Mouse (Mus musculus): ENCODE measurements around the gene B230307C23Rik. TPM values are rescaled to one million over a fixed set of nuclear protein-coding genes. Genes with fewer than 3 reads are reported as not detected.
A peak's percentile ranks its signal among the peaks of the same experiment; 100 is the strongest.

B230307C23Rik gene
- polyA plus RNA-seq, 1 experiment from 2014 or later = 17.9 TPM

DNA sequence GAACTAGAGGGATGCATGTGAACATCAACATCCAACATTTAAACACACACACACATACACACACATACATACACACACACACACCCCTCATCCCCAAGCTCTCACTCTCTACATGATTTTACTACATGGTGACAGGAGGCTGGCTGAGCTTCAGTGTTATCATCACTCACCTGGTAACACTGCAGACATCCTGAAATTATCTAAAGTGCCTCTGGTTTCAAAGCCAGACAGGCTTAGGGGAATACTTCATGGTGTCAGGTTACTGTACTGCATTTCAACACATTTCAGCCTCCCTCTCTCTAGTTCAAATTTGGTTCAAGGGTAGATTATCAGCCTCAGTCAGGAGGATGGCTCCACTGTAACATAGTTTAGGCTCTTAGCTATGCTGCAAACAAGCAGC lies 39.5 kb upstream of the B230307C23Rik start:
- Histone ChIP-seq H3K9me3 (ENCODE audit: control insufficient read depth, low read length) (no peaks in the 10 kb centered on the region), H3K4me2 (ENCODE audit: low read length) (peak overlapping the region; percentile 51), H3K27ac (replicated peaks in 1 of 2; ENCODE audit: control insufficient read depth in 1 of 2, insufficient read depth in 1 of 2, low read depth in 2 of 2, low read length in 2 of 2) (peak overlapping the region; percentile 83 to 85), H3K36me3 (ENCODE audit: control insufficient read depth, insufficient read depth, low read length) (peaks cover 36% of the 10 kb centered on the region), H3K27me3 (ENCODE audit: control insufficient read depth, insufficient read depth, low read length) (peaks cover 16% of the 10 kb centered on the region), H3K9ac (ENCODE audit: low read length) (no peak overlapping the region), H3K4me3 (ENCODE audit: control insufficient read depth in 1 of 2, insufficient read depth in 1 of 2, low read depth in 1 of 2, low read length in 2 of 2) (no peak overlapping the region), H3K4me1 (ENCODE audit: control insufficient read depth in 2 of 2, insufficient read depth in 2 of 2, low read length in 2 of 2) (peaks cover 12 to 49% of the 10 kb centered on the region in 2 experiments)
- ATAC-seq (ENCODE audit: insufficient number of reproducible peaks, insufficient read depth, low FRiP score, low read depth) = peak; percentile 52

DNA sequence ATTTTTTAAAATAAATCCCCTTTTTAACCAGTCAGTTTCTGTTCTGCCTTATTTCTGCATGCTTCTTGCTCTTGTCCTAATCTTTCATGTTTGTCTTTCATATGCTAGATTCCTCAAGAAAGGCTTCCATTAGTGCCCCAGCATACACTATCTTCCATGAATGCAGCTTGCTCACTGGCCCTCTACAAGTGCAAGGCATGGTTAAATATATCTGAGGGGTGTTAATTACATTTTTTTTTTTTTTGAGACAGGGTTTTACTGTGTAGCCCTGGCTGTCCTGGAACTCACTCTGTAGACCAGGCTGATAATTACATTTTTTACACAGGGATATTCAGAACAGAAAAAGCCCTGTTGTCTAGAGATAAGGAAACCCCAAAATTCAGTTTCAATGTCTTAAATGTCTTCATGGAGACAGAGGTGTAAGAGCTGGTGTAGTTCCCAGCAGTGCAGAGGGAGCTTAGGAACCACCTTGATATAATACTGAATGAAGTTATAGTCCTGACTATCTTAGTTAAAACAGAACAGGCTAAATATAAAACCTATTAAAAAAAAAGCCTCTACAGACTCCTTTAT lies 38.6 kb upstream of the B230307C23Rik start:
- no peaks in the 10 kb centered on the region for H3K9me3 ChIP-seq (ENCODE audit: control insufficient read depth, low read length)
- no peak for ATAC-seq (ENCODE audit: insufficient number of reproducible peaks, insufficient read depth, low FRiP score, low read depth)
- peaks cover 9 to 45% of the 10 kb centered on the region in 2 experiments for H3K4me1 ChIP-seq (ENCODE audit: control insufficient read depth in 2 of 2, insufficient read depth in 2 of 2, low read length in 2 of 2)
- H3K36me3 ChIP-seq (ENCODE audit: control insufficient read depth, insufficient read depth, low read length) = peaks cover 31% of the 10 kb centered on the region
- H3K4me3 ChIP-seq (ENCODE audit: control insufficient read depth in 1 of 2, insufficient read depth in 1 of 2, low read depth in 1 of 2, low read length in 2 of 2) = no peak overlapping the region
- no peak overlapping the region for H3K9ac ChIP-seq (ENCODE audit: low read length)
- peak overlapping the region; percentile 51 for H3K4me2 ChIP-seq (ENCODE audit: low read length)
- H3K27ac ChIP-seq (replicated peaks in 1 of 2; ENCODE audit: control insufficient read depth in 1 of 2, insufficient read depth in 1 of 2, low read depth in 2 of 2, low read length in 2 of 2) = peak overlapping the region in 1 of 2 experiments; percentile 85; a peak in 1 of 4 replicates
- H3K27me3 ChIP-seq (ENCODE audit: control insufficient read depth, insufficient read depth, low read length) = peaks cover 16% of the 10 kb centered on the region

DNA sequence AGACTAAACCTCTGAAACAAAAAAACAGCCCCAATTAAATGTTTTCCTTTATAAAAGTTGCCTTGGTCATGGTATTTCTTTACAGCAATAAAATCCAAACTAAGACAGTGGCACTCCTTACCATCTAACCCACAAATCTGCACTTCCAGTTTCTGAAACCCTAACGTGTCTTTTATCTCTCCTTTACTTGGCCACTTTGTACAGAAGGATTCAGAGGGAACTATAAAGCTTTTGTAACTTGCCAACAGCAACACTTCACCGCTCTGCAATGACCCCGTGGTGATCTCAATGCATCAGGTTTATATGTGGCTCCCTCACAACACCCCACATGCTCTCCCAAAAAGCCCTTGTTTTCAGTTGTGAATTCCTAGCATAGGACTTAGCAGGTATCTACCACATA lies 36.8 kb upstream of the B230307C23Rik start:
- Histone ChIP-seq H3K9me3 (ENCODE audit: control insufficient read depth, low read length) (no peaks in the 10 kb centered on the region), H3K4me2 (ENCODE audit: low read length) (no peak overlapping the region), H3K9ac (ENCODE audit: low read length) (no peak overlapping the region), H3K36me3 (ENCODE audit: control insufficient read depth, insufficient read depth, low read length) (peaks cover 12% of the 10 kb centered on the region), H3K27ac (replicated peaks in 1 of 2; ENCODE audit: control insufficient read depth in 1 of 2, insufficient read depth in 1 of 2, low read depth in 2 of 2, low read length in 2 of 2) (no peak overlapping the region), H3K4me3 (ENCODE audit: control insufficient read depth in 1 of 2, insufficient read depth in 1 of 2, low read depth in 1 of 2, low read length in 2 of 2) (no peak overlapping the region), H3K27me3 (ENCODE audit: control insufficient read depth, insufficient read depth, low read length) (peaks cover 8% of the 10 kb centered on the region; the same call in 1 of the 2 replicates), H3K4me1 (ENCODE audit: control insufficient read depth in 2 of 2, insufficient read depth in 2 of 2, low read length in 2 of 2) (peaks cover 9 to 45% of the 10 kb centered on the region in 2 experiments)
- no peak for ATAC-seq (ENCODE audit: insufficient number of reproducible peaks, insufficient read depth, low FRiP score, low read depth)
- WGBS = 71% methylated on average over 3 of the region's 3 CpGs

DNA sequence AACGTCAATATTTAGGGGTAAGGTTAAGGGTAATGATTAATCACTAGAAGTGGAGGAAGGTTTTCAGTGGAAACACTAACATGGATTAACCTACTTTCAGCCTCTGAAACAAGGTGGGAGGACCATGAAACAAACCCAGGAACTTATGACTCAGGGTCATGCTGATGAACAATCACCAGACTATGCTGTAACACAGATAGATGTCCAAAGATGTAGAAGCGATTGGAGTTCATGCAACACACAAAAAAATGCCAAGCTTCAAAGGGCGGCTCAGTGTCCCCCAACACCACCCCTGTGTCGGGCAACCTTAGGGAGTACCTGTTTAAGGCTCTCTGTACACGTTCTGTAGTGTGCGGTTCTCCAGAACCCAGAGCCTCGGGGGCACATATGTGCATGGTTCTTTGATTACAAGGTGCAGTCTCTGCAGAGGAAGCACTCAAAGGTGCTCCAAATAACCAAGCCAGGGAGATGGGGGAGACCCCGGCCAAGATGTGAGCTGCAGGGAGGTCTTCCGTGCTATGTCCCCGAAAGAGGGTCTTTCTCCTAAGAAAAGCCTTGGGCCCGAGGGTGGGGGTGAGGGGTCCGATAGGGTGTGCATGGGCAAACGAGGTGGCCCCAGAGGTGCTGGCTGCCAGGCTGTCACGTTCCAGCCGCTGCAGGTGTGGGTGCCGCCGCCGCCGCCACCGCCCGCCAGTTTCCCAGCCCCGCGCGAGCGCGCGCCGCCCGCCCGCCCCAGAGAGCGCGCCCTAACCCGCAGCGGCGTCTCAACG lies 35.5 kb upstream of the B230307C23Rik start:
- H3K4me3 ChIP-seq (ENCODE audit: control insufficient read depth in 1 of 2, insufficient read depth in 1 of 2, low read depth in 1 of 2, low read length in 2 of 2) = peak overlapping the region; percentile 74 to 86
- H3K4me1 ChIP-seq (ENCODE audit: control insufficient read depth in 2 of 2, insufficient read depth in 2 of 2, low read length in 2 of 2) = peaks cover 8 to 41% of the 10 kb centered on the region in 2 experiments
- H3K36me3 ChIP-seq (ENCODE audit: control insufficient read depth, insufficient read depth, low read length) = peaks cover under 1% of the 10 kb centered on the region; the same call in 1 of the 2 replicates
- WGBS = 6% methylated on average over 36 of the region's 36 CpGs
- no peak; the same call in 1 of the 2 replicates for ATAC-seq (ENCODE audit: insufficient number of reproducible peaks, insufficient read depth, low FRiP score, low read depth)
- no peaks in the 10 kb centered on the region for H3K9me3 ChIP-seq (ENCODE audit: control insufficient read depth, low read length)
- peak overlapping the region; percentile 94 for H3K9ac ChIP-seq (ENCODE audit: low read length)
- no peaks in the 10 kb centered on the region for H3K27me3 ChIP-seq (ENCODE audit: control insufficient read depth, insufficient read depth, low read length)
- peak overlapping the region; percentile 94 to 96 for H3K27ac ChIP-seq (replicated peaks in 1 of 2; ENCODE audit: control insufficient read depth in 1 of 2, insufficient read depth in 1 of 2, low read depth in 2 of 2, low read length in 2 of 2)
- peak overlapping the region; percentile 93 for H3K4me2 ChIP-seq (ENCODE audit: low read length)

DNA sequence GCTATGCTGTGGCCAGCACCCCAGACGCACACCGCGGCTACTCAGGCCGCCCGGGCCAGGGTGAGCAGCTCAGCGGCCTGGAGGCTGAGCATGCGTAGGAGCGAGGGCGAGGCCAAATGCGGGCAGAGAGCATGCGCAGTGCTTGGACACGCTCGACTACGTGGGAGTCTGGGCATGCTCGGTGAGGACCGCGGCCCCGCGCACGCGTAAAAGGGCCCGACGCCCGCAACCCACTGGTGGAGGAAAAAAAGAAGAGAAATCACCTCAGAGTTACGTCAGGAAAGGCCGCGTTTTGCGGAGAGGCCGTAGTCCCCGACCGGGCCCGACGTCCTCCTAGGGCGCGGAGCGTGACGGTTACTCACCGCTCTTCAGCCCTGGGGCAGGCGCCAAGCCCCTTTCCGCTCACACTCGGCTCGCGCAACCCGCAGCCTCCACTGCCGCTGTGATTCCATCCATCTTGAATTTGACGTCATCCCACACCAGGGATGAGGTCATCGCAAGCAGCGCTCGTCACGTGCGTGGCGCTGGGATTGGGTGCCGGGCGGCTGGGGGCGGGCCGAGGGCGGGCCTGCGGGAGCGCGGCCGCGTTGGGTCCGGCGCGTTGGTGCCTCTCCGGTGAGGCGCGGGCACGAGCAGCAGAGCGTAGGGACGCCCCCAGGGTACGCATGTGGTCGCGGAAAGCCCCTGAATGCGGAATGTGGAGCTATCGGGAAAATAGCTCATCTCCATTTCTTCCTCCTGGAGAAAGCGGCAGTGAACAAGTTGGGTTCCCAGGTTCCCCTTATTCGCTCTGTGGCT lies 34.8 kb upstream of the B230307C23Rik start, which contains the start of the genes C2cd2 and Zbtb21:
Gene C2cd2 (minus strand): TSS at position 448 of the 798 bp plus-strand sequence.
Gene Zbtb21 (minus strand): TSS at position 472 of the 798 bp plus-strand sequence.
- H3K4me3 ChIP-seq (ENCODE audit: control insufficient read depth in 1 of 2, insufficient read depth in 1 of 2, low read depth in 1 of 2, low read length in 2 of 2) = peak within 1 kb of the TSS; percentile 74 to 86
- H3K4me1 ChIP-seq (ENCODE audit: control insufficient read depth in 2 of 2, insufficient read depth in 2 of 2, low read length in 2 of 2) = peaks cover 5 to 33% of the 10 kb centered on the region in 2 experiments
- H3K9ac ChIP-seq (ENCODE audit: low read length) = peak within 1 kb of the TSS; percentile 94
- H3K4me2 ChIP-seq (ENCODE audit: low read length) = peak within 1 kb of the TSS; percentile 93
- no peaks in the 10 kb centered on the region for H3K27me3 ChIP-seq (ENCODE audit: control insufficient read depth, insufficient read depth, low read length)
- no peaks in the 10 kb centered on the region for H3K36me3 ChIP-seq (ENCODE audit: control insufficient read depth, insufficient read depth, low read length)
- H3K9me3 ChIP-seq (ENCODE audit: control insufficient read depth, low read length) = no peaks in the 10 kb centered on the region
- WGBS = under 1% methylated on average over 77 of the region's 78 CpGs
- peak; percentile 96 for ATAC-seq (ENCODE audit: insufficient number of reproducible peaks, insufficient read depth, low FRiP score, low read depth)
- peak within 1 kb of the TSS; percentile 94 to 96 for H3K27ac ChIP-seq (replicated peaks in 1 of 2; ENCODE audit: control insufficient read depth in 1 of 2, insufficient read depth in 1 of 2, low read depth in 2 of 2, low read length in 2 of 2)

DNA sequence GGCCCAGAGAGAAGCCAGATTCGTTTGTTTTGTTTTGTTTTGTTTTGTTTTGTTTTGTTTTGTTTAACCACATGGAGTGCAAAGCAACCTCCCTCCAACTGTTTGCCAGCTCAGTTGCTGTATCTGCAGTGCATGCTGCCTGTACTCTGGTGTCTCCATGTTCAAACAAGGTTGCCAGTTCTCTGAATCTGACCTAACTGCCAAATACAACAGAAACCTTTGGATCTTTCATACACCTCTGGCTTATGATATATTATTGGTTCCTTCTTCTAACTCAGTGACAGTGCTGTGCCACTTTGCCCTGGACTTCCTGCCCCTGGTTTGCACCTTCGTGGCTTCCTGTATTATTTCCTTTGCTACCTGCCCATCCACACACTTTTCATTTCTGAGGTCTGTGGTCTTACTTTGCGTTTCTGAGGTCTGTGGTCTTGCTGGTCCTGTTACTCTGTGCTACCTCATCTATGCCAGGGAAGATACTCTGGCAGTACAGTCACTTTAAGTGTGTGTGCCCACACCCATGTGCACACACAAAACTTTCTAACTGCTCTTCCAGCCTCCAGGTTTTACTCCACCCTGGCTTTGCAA lies 33.1 kb upstream of the B230307C23Rik start:
- Histone ChIP-seq H3K4me1 (ENCODE audit: control insufficient read depth in 2 of 2, insufficient read depth in 2 of 2, low read length in 2 of 2) (peaks cover 2 to 18% of the 10 kb centered on the region in 2 experiments), H3K27me3 (ENCODE audit: control insufficient read depth, insufficient read depth, low read length) (no peaks in the 10 kb centered on the region), H3K9ac (ENCODE audit: low read length) (no peak overlapping the region), H3K4me3 (ENCODE audit: control insufficient read depth in 1 of 2, insufficient read depth in 1 of 2, low read depth in 1 of 2, low read length in 2 of 2) (no peak overlapping the region), H3K36me3 (ENCODE audit: control insufficient read depth, insufficient read depth, low read length) (no peaks in the 10 kb centered on the region), H3K4me2 (ENCODE audit: low read length) (no peak overlapping the region), H3K27ac (replicated peaks in 1 of 2; ENCODE audit: control insufficient read depth in 1 of 2, insufficient read depth in 1 of 2, low read depth in 2 of 2, low read length in 2 of 2) (no peak overlapping the region), H3K9me3 (ENCODE audit: control insufficient read depth, low read length) (no peaks in the 10 kb centered on the region)
- ATAC-seq (ENCODE audit: insufficient number of reproducible peaks, insufficient read depth, low FRiP score, low read depth) = no peak
- WGBS = 82% methylated on average over 3 of the region's 3 CpGs

DNA sequence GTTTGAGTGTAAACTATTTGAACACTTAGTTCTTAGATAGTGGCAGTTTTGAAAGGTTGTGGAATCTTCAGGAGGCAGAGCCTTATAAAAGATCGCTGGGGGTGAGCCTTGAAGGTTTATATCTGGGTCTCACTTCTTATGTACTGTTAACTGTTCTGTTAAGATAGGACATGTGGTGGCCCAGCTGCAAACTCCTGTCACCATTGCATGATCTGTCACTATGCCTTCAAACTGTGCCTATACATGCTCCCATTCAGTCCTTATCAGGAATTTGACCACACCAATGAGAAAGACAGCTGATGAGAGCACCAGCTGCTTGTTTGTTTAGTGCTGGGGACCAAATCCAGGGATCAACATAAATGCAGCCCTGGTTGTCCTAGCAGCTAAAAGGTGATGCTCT lies 19.8 kb upstream of the B230307C23Rik start:
- H3K4me1 ChIP-seq (ENCODE audit: control insufficient read depth in 2 of 2, insufficient read depth in 2 of 2, low read length in 2 of 2) = no peaks in the 10 kb centered on the region
- no peak overlapping the region for H3K4me3 ChIP-seq (ENCODE audit: control insufficient read depth in 1 of 2, insufficient read depth in 1 of 2, low read depth in 1 of 2, low read length in 2 of 2)
- ATAC-seq (ENCODE audit: insufficient number of reproducible peaks, insufficient read depth, low FRiP score, low read depth) = no peak
- H3K27me3 ChIP-seq (ENCODE audit: control insufficient read depth, insufficient read depth, low read length) = no peaks in the 10 kb centered on the region
- H3K4me2 ChIP-seq (ENCODE audit: low read length) = no peak overlapping the region
- no peak overlapping the region for H3K9ac ChIP-seq (ENCODE audit: low read length)
- H3K36me3 ChIP-seq (ENCODE audit: control insufficient read depth, insufficient read depth, low read length) = no peaks in the 10 kb centered on the region
- no peak overlapping the region for H3K27ac ChIP-seq (replicated peaks in 1 of 2; ENCODE audit: control insufficient read depth in 1 of 2, insufficient read depth in 1 of 2, low read depth in 2 of 2, low read length in 2 of 2)
- H3K9me3 ChIP-seq (ENCODE audit: control insufficient read depth, low read length) = no peaks in the 10 kb centered on the region
- WGBS = 67% methylated on average over 1 of the region's 1 CpGs

All from heart, embryonic 14.5 days (tissue).